Mouse (Mus musculus): ENCODE results near the gene Tent5d.

Gene Tent5d

GRCm38 (mm10) chrX:107792290-107792689 is at the start of gene Tent5d:
Gene Tent5d, plus strand, starts transcription at chrX:107792590.
- DNase-seq (ENCODE audit: low spot score): no peak

GRCm38 (mm10) chrX:107767896-107768295 is 24.5 kb upstream of the Tent5d start:
- DNase-seq (ENCODE audit: low spot score): peak; percentile 13

- peak; percentile 59 for DNase-seq (ENCODE audit: low spot score)
Measured at GRCm38 (mm10) chrX:107790136-107790535, 2.3 kb upstream of the Tent5d start.

GRCm38 (mm10) chrX:107790750-107791493 is 1.5 kb upstream of the Tent5d start:
- DNase-seq (ENCODE audit: low spot score): peak; percentile 25

GRCm38 (mm10) chrX:107795785-107796184 is 3.4 kb downstream of the Tent5d start:
- DNase-seq (ENCODE audit: low spot score): no peak

- DNase-seq (ENCODE audit: low spot score): no peak
Measured at GRCm38 (mm10) chrX:107796919-107797318, 4.5 kb downstream of the Tent5d start.

GRCm38 (mm10) chrX:107812120-107812519 is 19.7 kb downstream of the Tent5d start:
- DNase-seq (ENCODE audit: low spot score): no peak

- DNase-seq (ENCODE audit: low spot score): peak; percentile 23
Measured at GRCm38 (mm10) chrX:107815502-107816217, 23.3 kb downstream of the Tent5d start.

GRCm38 (mm10) chrX:107816218-107816554 is 23.8 kb downstream of the Tent5d start, which contains the start of gene 2610002M06Rik:
Gene 2610002M06Rik, minus strand, starts transcription at chrX:107816334.
- peak; percentile 92 for DNase-seq (ENCODE audit: low spot score)

GRCm38 (mm10) chrX:107816726-107817125 is 24.3 kb downstream of the Tent5d start:
- no peak for DNase-seq (ENCODE audit: low spot score)

GRCm38 (mm10) chrX:107858165-107858564 is 65.8 kb downstream of the Tent5d start:
- DNase-seq (ENCODE audit: low spot score): peak; percentile 22

Data from adipocyte (in vitro differentiated cells).